Mouse (Mus musculus): Measurements from ENCODE around the gene Rps27. TPM values are rescaled to one million over a fixed set of nuclear protein-coding genes. Genes with fewer than 3 reads are reported as not detected.
A peak's percentile ranks its signal among the peaks of the same experiment; 100 is the strongest.
"Not testable (repeated sequence)": the region's sequence is repeated elsewhere in the genome, so short reads cannot be mapped to it uniquely, and the experiment has no call there.

Rps27 gene
- total RNA-seq (2021), result 100 to 1,000 TPM; 700 to 984 TPM
- long read RNA-seq, experiment 1, transcript Rps27-201 (4 exons, 345 nt), result major isoform, 491 of 499 reads
- long read RNA-seq, experiment 1, partial matches to known transcripts, result 1 of 499 reads
- long read RNA-seq, experiment 1, other reads (novel, unspliced or antisense), result 3 of 499 reads
- long read RNA-seq, experiment 2, transcript Rps27-201 (4 exons, 345 nt), result major isoform, 715 of 723 reads
- long read RNA-seq, experiment 2, partial matches to known transcripts, result 0 of 723 reads
- long read RNA-seq, experiment 2, other reads (novel, unspliced or antisense), result 3 of 723 reads

DNA sequence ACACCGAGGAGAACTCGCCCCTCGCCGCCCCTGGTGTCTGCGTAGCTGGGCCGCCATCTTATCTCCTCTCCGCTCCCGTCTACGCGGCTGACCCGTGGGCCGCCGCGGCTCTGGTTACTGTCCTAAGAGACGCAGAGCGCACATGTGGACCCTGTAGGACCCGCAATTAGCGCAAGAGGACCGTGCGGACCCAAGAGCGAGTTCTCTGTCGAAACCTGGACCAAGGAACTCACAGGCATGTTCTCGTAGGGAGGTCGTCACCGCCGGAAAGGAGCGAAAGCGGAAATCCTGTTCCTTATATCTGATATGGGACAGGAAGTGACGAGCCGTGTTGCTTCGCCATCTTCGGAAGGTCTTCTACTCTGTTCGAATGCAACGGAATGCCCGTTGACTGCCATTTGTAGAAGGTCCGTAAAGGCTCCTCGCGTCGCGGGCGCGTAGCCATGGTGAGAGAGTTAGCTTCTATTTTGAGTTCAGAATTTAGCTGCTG lies at the start of gene Rps27, which contains the start of gene Rab13:
Rps27 (minus strand) TSS at position 275 of the 490 bp plus-strand sequence.
Rab13 (plus strand) TSS at position 319 of the 490 bp plus-strand sequence.
- DNase-seq, result peak; percentile 77 to 83
- intact Hi-C loops (cut with DNase I), result no loop called here

- no peak for DNase-seq
- intact Hi-C loops (cut with DNase I), result no loop called here
These were observed 45.1 kb upstream of the Rps27 start for GRCm38 (mm10) chr3:90258521-90258920.

GRCm38 (mm10) chr3:90256731-90257530 lies 43.5 kb upstream of the Rps27 start:
- DNase-seq, result no peak
- intact Hi-C loops (cut with DNase I), result no loop called here

DNA sequence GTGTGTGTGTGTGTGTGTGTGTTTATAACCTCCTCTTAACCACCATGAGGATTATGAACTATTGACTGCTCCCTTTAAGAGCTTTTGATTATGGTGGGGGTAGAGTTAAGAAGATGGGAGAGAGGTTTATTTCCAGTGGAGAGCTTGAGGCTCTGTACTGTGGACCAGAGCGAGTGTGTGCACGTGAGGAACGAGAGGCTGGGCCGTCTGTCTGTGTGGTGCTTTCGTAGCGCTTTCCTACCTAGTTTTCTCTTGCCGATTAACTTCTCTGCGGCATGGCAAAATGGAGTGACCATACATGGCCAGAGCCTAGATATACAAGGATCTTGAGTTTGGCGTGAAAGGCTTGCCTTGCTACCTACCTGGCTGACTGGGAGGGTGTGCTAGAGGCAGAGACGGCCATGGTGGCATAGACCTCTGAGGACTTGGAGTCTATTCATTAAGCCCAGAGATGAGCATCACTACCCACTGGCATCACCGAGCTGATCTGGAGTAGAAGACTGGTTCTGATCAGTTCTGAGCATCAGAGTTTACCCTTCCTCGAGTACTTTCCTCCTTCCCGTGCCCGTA lies 42.4 kb upstream of the Rps27 start:
- DNase-seq, result no peak
- intact Hi-C loops (cut with DNase I), result no loop called here

GRCm38 (mm10) chr3:90255194-90255565 lies 41.7 kb upstream of the Rps27 start:
- DNase-seq, result no peak
- intact Hi-C loops (cut with DNase I), result no loop called here

DNA sequence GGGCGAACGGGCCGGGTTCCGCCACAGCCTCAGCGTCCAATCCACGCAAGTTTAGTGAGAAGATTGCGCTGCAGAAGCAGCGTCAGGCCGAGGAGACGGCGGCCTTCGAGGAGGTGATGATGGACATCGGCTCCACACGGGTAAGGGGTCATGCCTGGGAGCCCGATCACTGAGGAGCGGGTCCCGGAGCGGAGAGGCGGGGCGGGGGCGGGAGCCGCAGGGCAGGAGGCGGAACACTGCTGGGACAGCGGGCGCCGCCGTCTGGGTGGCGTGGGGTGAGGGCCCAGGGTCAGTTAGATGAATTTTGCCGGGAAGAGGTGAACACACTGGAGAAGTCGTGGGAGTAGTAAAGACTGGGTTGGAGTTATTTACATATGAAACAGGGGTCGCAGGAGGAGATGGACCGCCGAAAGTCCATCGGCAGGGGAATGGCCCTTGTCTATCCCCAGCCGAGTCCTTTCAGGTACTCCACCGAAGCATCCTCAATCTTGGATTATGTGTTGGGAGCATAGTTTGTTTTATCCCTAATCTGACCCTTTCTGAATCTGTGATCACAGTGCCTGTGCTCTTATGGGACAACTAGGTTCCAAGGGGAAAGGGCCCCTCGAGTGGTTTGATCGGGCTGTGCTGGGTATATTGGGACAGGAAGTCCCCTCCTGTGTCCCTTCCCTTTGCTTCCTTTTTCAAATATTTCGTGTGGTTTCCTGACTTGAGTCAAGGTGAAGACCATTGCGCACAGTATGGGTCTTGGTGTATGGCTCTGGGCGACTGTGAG lies 41.2 kb upstream of the Rps27 start:
- no peak for DNase-seq
- intact Hi-C loops (cut with DNase I), result no loop called here

DNA sequence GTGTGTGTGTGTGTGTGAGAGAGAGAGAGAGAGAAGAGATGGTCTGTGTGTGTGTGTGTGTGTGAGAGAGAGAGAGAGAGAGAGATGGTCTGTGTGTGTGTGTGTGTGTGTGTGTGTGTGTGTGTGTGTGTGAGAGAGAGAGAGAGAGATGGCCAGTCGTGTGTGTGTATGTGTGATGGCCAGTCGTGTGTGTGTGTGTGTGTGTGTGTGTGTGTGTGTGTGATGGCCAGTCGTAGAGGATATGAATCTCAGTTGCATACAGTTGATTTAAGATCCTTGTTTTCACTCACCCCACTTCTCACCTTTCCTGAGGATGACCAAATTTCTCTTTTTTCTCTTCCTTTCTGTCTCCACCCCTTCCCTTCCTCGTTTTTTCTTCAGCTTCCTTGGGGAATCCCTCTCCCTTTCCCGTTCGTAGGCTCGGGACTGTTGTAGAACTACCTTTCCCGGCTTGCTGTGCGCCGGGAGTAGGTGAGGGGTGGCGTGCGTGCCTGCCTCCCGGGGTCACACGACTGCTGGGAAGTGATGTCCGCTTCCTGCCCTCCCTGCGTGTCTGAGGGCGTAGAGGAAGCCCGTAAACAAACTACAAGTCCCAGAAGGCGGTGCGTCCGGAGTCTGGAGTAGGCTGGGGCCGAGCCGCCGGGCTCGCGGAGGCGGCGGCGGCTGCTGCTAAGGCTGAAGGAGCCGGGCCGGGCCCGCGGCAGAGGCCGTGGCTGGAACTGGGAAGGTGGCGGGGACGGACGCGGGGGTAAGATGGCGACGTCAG lies 40.4 kb upstream of the Rps27 start, which contains the start of gene Crtc2:
Crtc2 (plus strand) TSS at position 511 of the 766 bp plus-strand sequence.
- peak; percentile 86 to 94 for DNase-seq
- intact Hi-C loops (cut with DNase I), result no loop called here

DNA sequence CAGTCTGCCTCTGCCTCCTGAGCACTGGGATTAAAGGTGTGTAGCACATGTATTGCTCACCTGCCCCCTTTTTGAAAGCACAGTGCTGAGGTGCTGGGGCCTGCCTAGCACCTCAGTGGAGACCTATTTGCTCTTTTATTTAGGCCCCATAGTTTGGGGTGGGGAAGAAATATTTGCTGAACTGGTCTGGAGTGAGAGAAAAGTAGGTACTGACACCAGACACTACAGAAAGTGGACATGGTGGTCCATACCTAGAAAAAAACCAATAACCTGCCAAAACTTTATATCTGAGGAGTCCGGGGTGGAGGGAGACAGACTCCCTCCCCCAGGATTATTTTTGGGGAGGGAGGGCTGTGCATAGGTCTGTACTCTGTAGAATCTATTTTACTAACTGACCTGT lies 39.7 kb upstream of the Rps27 start:
- DNase-seq; intact Hi-C loops (cut with DNase I): not testable (repeated sequence)

- DNase-seq; intact Hi-C loops (cut with DNase I): not testable (repeated sequence)
These were observed 39.2 kb upstream of the Rps27 start for GRCm38 (mm10) chr3:90252659-90253058.

DNA sequence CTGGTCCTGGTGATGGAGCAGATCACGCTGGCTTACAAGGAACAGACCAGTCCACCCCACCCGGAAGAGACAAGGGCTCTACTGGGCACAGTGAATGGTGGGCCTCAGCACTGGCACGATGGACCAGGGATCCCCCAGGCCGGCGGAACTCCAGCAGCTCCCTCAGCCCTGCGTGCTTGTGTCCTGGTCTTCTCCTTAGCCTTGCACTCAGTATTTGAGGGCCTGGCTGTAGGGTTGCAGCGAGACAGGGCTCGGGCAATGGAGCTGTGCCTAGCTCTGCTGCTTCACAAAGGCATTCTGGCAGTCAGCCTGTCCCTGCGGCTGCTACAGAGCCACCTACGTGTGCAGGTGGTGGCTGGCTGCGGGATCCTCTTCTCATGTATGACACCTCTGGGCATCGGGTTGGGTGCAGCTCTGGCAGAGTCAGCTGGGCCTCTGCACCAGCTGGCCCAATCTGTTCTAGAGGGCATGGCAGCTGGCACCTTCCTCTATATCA lies 38.3 kb upstream of the Rps27 start:
- intact Hi-C loops (cut with DNase I); DNase-seq: not testable (repeated sequence)

DNA sequence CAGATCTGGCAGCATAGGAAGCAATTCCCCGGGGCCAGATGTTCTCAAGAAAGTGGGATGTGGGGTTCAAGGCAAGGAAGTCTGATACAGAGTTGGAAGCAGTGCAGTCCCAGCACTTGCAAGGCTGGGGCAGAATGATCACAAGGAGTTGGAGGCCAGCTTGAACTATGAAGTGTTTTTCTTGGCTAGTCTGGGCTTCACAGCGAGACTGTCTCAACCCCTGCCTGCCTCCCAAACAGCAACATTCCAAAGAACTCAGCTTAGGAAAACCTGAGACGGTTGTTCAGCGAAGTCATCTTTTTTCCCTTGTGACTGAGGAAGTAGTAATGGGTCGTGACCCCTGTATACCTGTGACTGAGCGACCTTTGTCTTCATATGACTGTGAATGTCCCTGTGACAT lies 37.3 kb upstream of the Rps27 start:
- DNase-seq, result no peak
- intact Hi-C loops (cut with DNase I), result no loop called here

DNA sequence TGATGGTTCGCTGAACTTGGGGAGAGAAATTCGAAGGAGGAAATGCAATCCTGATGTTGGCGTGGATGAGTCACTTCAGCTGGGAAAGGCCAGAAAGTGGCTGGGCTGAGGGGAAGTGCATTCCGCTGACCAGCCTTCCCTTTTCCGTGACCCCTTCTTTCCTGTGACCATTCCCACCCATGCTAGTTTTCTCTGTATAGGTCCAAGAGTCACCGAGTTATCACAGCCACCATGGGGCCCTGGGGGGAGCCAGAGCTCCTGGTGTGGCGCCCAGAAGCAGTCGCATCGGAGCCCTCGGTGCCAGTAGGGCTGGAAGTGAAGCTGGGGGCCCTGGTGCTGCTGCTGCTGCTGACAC lies 35.3 kb upstream of the Rps27 start:
- intact Hi-C loops (cut with DNase I), result no loop called here
- no peak for DNase-seq

GRCm38 (mm10) chr3:90247960-90248745 lies 34.7 kb upstream of the Rps27 start, which contains the start of gene Slc39a1:
Gene Slc39a1, plus strand, starts transcription at chr3:90248172.
- intact Hi-C loops (cut with DNase I), result no loop called here
- peak; percentile 88 to 91 for DNase-seq

DNA sequence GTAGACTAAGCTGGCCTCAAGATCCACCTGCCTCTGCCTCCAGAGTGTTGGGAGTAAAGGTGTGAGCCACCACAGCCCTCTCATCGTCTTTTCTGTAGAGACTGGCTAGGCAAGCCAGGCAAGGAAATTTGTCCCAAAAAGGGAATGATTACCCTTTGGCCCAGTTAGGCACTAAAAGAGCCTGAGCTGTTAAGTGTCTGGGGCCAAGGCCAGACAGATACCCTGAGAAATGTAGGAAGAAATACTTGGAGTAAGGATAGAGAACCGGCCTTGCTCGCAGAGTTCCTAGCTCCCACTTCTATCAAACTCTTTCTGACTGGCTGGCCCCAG lies 34.1 kb upstream of the Rps27 start:
- intact Hi-C loops (cut with DNase I), result no loop called here
- no peak for DNase-seq

DNA sequence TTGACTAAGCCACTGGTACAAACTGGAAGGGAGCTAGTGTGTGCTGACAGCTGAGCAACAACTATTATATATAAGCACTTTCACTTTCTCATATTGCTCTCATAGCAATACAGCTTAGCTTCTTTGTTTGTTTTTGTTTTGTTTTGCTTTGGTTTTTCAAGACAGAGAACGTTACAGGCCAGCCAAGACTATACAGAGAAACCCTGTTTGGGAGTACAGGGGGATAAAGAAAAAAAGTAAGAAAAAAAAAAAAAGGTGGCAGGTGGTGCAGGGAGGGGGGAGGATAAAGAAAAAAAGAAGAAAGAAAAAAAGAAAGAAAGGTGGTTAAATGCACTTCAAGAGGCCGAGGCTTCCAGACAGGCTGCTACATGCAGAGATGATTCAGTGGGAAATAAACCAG lies 32.0 kb upstream of the Rps27 start:
- no peak for DNase-seq
- intact Hi-C loops (cut with DNase I), result no loop called here

- no peak for DNase-seq
- intact Hi-C loops (cut with DNase I), result no loop called here
These were observed 29.7 kb upstream of the Rps27 start, which contains the start of gene Creb3l4 for GRCm38 (mm10) chr3:90242984-90243775. Gene Creb3l4, minus strand, starts transcription at chr3:90243512.

GRCm38 (mm10) chr3:90241669-90242358 lies 28.4 kb upstream of the Rps27 start:
- DNase-seq, result no peak
- intact Hi-C loops (cut with DNase I), result no loop called here
